Mouse (Mus musculus): ENCODE measurements around the gene Olfr26. TPM values are rescaled to one million over a fixed set of nuclear protein-coding genes. Genes with fewer than 3 reads are reported as not detected.
"Not testable (repeated sequence)": the region's sequence is repeated elsewhere in the genome, so short reads cannot be mapped to it uniquely, and the experiment has no call there.

The Olfr26 gene
- not detected in 2 replicates for polyA plus RNA-seq (2015; fragmentation: Nextera tagmentation; extraction: Ambion mirVana)

DNA sequence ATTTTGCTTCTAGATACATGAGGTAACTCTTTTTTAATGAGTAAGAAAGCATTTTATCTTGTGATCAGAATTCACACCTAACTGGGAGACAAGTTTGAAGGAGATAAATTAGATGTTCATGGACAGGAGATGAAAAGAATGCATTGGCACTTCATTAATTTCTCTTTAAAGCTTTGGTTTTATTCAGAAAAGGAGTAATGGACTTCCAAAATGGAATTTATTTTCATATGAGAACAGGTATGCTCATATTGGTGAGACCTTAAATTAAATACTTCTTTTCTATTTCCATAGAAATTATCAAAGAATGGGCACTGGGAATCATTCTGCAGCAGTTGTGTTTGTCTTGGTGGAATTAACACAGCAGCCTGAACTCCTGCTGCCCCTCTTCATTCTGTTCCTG is at the start of gene Olfr26:
Olfr26 (plus strand) TSS at position 301 of the 400 bp plus-strand sequence.
- no peaks in the 10 kb centered on the region for H3K36me3 ChIP-seq (ENCODE audit: control insufficient read depth, insufficient read depth)
- no peak within 1 kb of the TSS for H3K4me2 ChIP-seq (ENCODE audit: low read length)
- H3K27me3 ChIP-seq (replicated peaks; ENCODE audit: control insufficient read depth, insufficient read depth, low read length), result no peaks in the 10 kb centered on the region
- H3K4me3 ChIP-seq (replicated peaks; ENCODE audit: low read length), result no peak within 1 kb of the TSS
- ATAC-seq, result no peak
- H3K27ac ChIP-seq (ENCODE audit: low read length), result no peak within 1 kb of the TSS
- no peaks in the 10 kb centered on the region for H3K4me1 ChIP-seq (replicated peaks; ENCODE audit: control insufficient read depth, insufficient read depth, low read length)
- no peak within 1 kb of the TSS for H3K9ac ChIP-seq (replicated peaks; ENCODE audit: low read depth, low read length)
- no peaks in the 10 kb centered on the region for H3K9me3 ChIP-seq (ENCODE audit: control insufficient read depth, low read length)

DNA sequence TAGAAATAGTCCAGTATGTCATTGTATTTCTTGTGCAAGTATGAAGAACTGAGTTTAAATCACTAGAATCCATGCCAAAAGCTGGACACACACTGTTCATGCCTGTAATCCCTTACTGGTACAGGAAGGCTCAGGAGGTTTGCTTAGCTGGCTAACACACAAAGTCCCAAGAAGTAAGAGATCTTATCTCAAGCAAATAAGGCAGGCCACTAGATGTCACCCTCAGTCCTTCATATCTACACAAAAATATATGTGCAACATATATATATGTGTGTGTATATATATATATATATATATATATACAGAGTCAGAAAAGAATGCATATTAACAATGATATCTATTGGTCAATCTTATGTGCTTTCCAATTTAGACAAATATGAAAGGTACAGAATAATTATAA is 49.2 kb upstream of the Olfr26 start:
- Histone ChIP-seq H3K4me1 (replicated peaks; ENCODE audit: control insufficient read depth, insufficient read depth, low read length) (no peaks in the 10 kb centered on the region), H3K4me3 (replicated peaks; ENCODE audit: low read length) (no peak overlapping the region), H3K36me3 (ENCODE audit: control insufficient read depth, insufficient read depth) (no peaks in the 10 kb centered on the region), H3K27me3 (replicated peaks; ENCODE audit: control insufficient read depth, insufficient read depth, low read length) (no peaks in the 10 kb centered on the region), H3K27ac (ENCODE audit: low read length) (no peak overlapping the region), H3K9ac (replicated peaks; ENCODE audit: low read depth, low read length) (no peak overlapping the region), H3K9me3 (ENCODE audit: control insufficient read depth, low read length) (no peaks in the 10 kb centered on the region), H3K4me2 (ENCODE audit: low read length) (no peak overlapping the region)
- no peak for ATAC-seq

DNA sequence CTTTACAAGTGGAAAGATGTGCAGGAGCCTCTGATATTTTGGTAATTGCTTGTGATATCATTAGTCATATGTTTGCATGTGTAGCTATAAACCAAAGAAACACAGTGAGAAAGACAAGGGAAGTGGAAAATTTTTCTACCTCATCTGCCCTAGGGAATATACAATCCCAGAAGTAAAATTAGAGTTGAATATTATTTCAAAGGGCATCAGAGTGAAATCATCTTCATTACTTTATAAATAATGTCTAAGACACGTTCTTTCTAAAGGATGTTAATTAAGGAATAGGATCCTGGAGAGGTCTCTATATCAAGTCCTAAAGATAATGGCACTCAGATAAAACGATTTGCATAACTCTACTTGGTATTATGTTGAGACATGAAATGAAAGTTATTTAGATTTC is 40.5 kb upstream of the Olfr26 start, which contains the start of gene Olfr922:
Olfr922 (plus strand) TSS at position 301 of the 400 bp plus-strand sequence.
- H3K27ac ChIP-seq (ENCODE audit: low read length), result no peak within 1 kb of the TSS
- H3K9me3 ChIP-seq (ENCODE audit: control insufficient read depth, low read length), result no peaks in the 10 kb centered on the region
- ATAC-seq, result no peak
- WGBS, result 70% methylated on average over 2 of the region's 2 CpGs
- H3K4me3 ChIP-seq (replicated peaks; ENCODE audit: low read length), result no peak within 1 kb of the TSS
- H3K4me1 ChIP-seq (replicated peaks; ENCODE audit: control insufficient read depth, insufficient read depth, low read length), result no peaks in the 10 kb centered on the region
- H3K4me2 ChIP-seq (ENCODE audit: low read length), result no peak within 1 kb of the TSS
- H3K36me3 ChIP-seq (ENCODE audit: control insufficient read depth, insufficient read depth), result no peaks in the 10 kb centered on the region
- H3K27me3 ChIP-seq (replicated peaks; ENCODE audit: control insufficient read depth, insufficient read depth, low read length), result no peaks in the 10 kb centered on the region
- no peak within 1 kb of the TSS for H3K9ac ChIP-seq (replicated peaks; ENCODE audit: low read depth, low read length)

DNA sequence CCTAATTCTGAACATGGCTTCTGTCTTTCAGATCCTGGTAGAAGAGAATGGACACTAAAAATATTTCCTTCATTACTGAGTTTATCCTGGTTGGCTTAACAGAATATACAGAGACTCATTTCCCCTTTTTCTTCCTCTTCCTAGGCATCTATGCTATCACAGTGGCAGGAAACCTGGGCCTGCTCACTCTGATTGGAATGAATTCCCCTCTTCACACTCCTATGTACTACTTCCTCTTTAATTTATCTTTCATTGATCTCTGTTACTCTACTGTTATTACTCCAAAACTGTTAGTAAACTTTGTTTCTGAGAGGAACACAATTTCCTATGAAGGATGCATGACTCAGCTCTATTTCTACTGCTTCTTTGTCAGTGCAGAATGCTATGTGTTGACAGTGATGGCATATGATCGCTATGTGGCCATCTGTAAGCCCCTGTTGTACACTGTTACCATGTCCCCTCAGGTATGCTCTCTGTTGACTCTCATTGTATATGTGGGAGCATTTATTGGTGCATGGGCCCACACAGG is 39.3 kb upstream of the Olfr26 start:
- Histone ChIP-seq H3K4me3 (replicated peaks; ENCODE audit: low read length) (no peak overlapping the region), H3K27me3 (replicated peaks; ENCODE audit: control insufficient read depth, insufficient read depth, low read length) (no peaks in the 10 kb centered on the region), H3K9ac (replicated peaks; ENCODE audit: low read depth, low read length) (no peak overlapping the region), H3K27ac (ENCODE audit: low read length) (no peak overlapping the region), H3K36me3 (ENCODE audit: control insufficient read depth, insufficient read depth) (no peaks in the 10 kb centered on the region), H3K9me3 (ENCODE audit: control insufficient read depth, low read length) (no peaks in the 10 kb centered on the region), H3K4me1 (replicated peaks; ENCODE audit: control insufficient read depth, insufficient read depth, low read length) (no peaks in the 10 kb centered on the region), H3K4me2 (ENCODE audit: low read length) (no peak overlapping the region)
- 87% methylated on average over 1 of the region's 1 CpGs for WGBS
- ATAC-seq, result no peak

DNA sequence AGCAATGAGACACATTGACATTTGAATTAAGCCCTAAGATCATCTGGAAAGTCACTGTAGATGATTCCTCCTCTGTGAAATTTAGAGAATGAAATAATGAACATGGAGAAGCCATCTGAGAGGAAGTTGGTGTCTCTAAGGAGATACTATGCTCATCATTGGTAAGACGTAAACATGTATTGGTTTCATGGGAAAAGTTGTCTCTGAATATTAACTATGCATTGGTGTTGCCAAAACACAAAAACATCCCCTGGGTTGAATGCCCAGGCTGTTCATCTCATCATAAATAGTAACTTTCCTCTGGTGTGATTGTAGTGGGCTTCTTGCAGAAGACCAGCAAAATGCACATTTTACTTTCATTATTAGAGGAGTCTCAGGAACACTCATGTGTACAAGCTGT is 28.6 kb upstream of the Olfr26 start, which contains the start of gene Olfr923:
Olfr923 (plus strand) TSS at position 301 of the 400 bp plus-strand sequence.
- no peak for ATAC-seq
- WGBS, result 92% methylated on average over 1 of the region's 1 CpGs

DNA sequence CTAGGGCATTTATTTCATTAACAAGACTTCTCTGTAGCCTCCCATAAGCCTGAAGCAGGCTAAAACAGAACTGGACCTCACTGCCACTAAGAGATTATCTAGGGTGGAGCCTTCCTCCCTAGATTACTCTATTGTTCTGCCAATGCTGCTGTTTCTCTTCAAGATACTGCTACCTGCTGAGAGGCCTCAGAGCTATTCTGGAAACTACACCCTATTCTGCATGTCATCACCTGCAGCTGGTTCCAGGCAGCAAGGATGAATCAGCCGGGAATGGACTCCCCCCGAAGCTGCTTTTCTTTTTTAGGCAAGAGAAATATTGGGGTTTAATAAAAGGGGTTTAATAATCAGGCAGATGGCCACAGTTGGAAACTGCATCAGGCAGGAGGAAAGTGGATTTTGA is 21.8 kb upstream of the Olfr26 start:
- no peak overlapping the region for H3K4me3 ChIP-seq (replicated peaks; ENCODE audit: low read length)
- H3K4me1 ChIP-seq (replicated peaks; ENCODE audit: control insufficient read depth, insufficient read depth, low read length), result no peaks in the 10 kb centered on the region
- 78% methylated on average over 2 of the region's 2 CpGs for WGBS
- no peaks in the 10 kb centered on the region for H3K36me3 ChIP-seq (ENCODE audit: control insufficient read depth, insufficient read depth)
- H3K9me3 ChIP-seq (ENCODE audit: control insufficient read depth, low read length), result no peaks in the 10 kb centered on the region
- H3K9ac ChIP-seq (replicated peaks; ENCODE audit: low read depth, low read length), result no peak overlapping the region
- no peak for ATAC-seq
- H3K27me3 ChIP-seq (replicated peaks; ENCODE audit: control insufficient read depth, insufficient read depth, low read length), result no peaks in the 10 kb centered on the region
- no peak overlapping the region for H3K4me2 ChIP-seq (ENCODE audit: low read length)
- no peak overlapping the region for H3K27ac ChIP-seq (ENCODE audit: low read length)

More for the DNA sequence above, 28.6 kb upstream of the Olfr26 start, which contains the start of gene Olfr923:
- no peaks in the 10 kb centered on the region for H3K9me3 ChIP-seq (ENCODE audit: control insufficient read depth, low read length)
- no peaks in the 10 kb centered on the region for H3K4me1 ChIP-seq (replicated peaks; ENCODE audit: control insufficient read depth, insufficient read depth, low read length)
- H3K9ac ChIP-seq (replicated peaks; ENCODE audit: low read depth, low read length), result no peak within 1 kb of the TSS
- H3K27me3 ChIP-seq (replicated peaks; ENCODE audit: control insufficient read depth, insufficient read depth, low read length), result no peaks in the 10 kb centered on the region
- H3K36me3 ChIP-seq (ENCODE audit: control insufficient read depth, insufficient read depth), result no peaks in the 10 kb centered on the region
- no peak within 1 kb of the TSS for H3K4me3 ChIP-seq (replicated peaks; ENCODE audit: low read length)
- H3K4me2 ChIP-seq (ENCODE audit: low read length), result no peak within 1 kb of the TSS
- H3K27ac ChIP-seq (ENCODE audit: low read length), result no peak within 1 kb of the TSS

DNA sequence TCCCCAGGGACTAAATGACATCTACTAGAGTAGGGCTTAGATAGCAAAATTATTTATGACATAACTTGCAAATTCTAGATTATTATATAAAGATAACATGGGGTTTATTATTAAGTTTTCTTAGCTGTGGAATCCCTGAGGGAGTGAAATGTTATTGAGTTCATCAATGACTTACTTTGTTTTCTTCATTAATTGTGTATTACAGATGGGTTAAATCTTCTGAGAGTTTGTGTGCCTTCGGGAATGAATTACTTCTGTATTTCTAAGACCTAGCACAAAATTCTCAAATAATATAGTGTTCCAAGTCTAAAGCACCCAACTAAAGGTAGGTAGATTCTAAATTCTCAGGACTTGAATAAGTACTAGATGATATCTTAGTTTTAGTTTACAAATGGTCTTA is 10.7 kb upstream of the Olfr26 start, which contains the start of gene Olfr924:
Olfr924 (plus strand) TSS at position 301 of the 400 bp plus-strand sequence.
- H3K9ac ChIP-seq (replicated peaks; ENCODE audit: low read depth, low read length), result no peak within 1 kb of the TSS
- H3K27me3 ChIP-seq (replicated peaks; ENCODE audit: control insufficient read depth, insufficient read depth, low read length), result no peaks in the 10 kb centered on the region
- H3K4me3 ChIP-seq (replicated peaks; ENCODE audit: low read length), result no peak within 1 kb of the TSS
- H3K4me1 ChIP-seq (replicated peaks; ENCODE audit: control insufficient read depth, insufficient read depth, low read length), result no peaks in the 10 kb centered on the region
- H3K9me3 ChIP-seq (ENCODE audit: control insufficient read depth, low read length), result no peaks in the 10 kb centered on the region
- no peaks in the 10 kb centered on the region for H3K36me3 ChIP-seq (ENCODE audit: control insufficient read depth, insufficient read depth)
- no peak within 1 kb of the TSS for H3K27ac ChIP-seq (ENCODE audit: low read length)
- 89% methylated on average over 1 of the region's 1 CpGs for WGBS
- no peak within 1 kb of the TSS for H3K4me2 ChIP-seq (ENCODE audit: low read length)
- no peak for ATAC-seq

DNA sequence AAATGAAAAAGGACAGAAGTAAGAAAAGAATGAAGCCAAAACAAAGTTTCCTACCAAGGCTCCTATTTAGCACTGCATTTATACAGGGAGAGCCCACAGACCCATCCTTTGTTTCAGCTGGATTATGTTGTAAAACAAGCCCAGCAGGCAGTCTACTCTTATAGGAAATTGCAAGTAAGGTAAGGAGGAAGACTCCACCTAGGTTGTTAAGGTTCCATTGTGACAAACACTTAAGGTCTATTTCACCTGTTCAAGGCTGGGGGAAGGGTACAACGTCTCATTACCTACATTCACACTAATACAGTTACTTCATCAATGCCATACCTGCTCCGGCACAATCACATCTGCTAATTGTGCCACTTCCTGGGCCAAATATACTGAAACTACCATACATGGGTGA is 20.0 kb downstream of the Olfr26 start:
- H3K27me3 ChIP-seq (replicated peaks; ENCODE audit: control insufficient read depth, insufficient read depth, low read length); H3K4me2 ChIP-seq (ENCODE audit: low read length); H3K9ac ChIP-seq (replicated peaks; ENCODE audit: low read depth, low read length); ATAC-seq; H3K4me1 ChIP-seq (replicated peaks; ENCODE audit: control insufficient read depth, insufficient read depth, low read length); H3K36me3 ChIP-seq (ENCODE audit: control insufficient read depth, insufficient read depth); H3K4me3 ChIP-seq (replicated peaks; ENCODE audit: low read length); H3K27ac ChIP-seq (ENCODE audit: low read length); H3K9me3 ChIP-seq (ENCODE audit: control insufficient read depth, low read length): not testable (repeated sequence)
- 58% methylated on average over 2 of the region's 2 CpGs for WGBS

DNA sequence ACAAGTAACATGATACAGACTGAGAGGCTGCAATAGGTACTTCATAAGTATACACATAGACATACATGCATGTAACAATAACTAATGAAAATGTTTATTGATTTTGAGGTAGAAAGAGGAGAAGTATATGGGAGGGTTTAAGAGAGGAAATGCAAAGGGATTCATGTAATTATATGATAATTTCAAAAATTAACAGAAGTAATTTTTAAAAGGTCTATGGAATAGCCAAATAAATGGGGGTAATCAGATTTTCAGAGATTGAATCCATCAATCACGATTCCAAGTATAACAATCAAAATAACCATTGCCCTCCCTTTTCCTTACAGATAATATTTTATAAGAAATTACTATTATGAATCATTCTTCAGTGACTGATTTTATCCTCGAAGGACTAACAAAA is 22.0 kb downstream of the Olfr26 start, which contains the start of gene Olfr926:
Olfr926 (plus strand) TSS at position 301 of the 400 bp plus-strand sequence.
- no peak within 1 kb of the TSS for H3K4me3 ChIP-seq (replicated peaks; ENCODE audit: low read length)
- H3K36me3 ChIP-seq (ENCODE audit: control insufficient read depth, insufficient read depth), result no peaks in the 10 kb centered on the region
- H3K27me3 ChIP-seq (replicated peaks; ENCODE audit: control insufficient read depth, insufficient read depth, low read length), result no peaks in the 10 kb centered on the region
- H3K4me1 ChIP-seq (replicated peaks; ENCODE audit: control insufficient read depth, insufficient read depth, low read length), result no peaks in the 10 kb centered on the region
- 94% methylated on average over 2 of the region's 2 CpGs for WGBS
- no peak within 1 kb of the TSS for H3K9ac ChIP-seq (replicated peaks; ENCODE audit: low read depth, low read length)
- H3K4me2 ChIP-seq (ENCODE audit: low read length), result no peak within 1 kb of the TSS
- H3K27ac ChIP-seq (ENCODE audit: low read length), result no peak within 1 kb of the TSS
- no peak for ATAC-seq
- H3K9me3 ChIP-seq (ENCODE audit: control insufficient read depth, low read length), result no peaks in the 10 kb centered on the region

Measured in forebrain, embryonic 16.5 days (tissue).